Mouse (Mus musculus): Measurements from ENCODE around the gene Arhgap1.

The Arhgap1 gene

DNA sequence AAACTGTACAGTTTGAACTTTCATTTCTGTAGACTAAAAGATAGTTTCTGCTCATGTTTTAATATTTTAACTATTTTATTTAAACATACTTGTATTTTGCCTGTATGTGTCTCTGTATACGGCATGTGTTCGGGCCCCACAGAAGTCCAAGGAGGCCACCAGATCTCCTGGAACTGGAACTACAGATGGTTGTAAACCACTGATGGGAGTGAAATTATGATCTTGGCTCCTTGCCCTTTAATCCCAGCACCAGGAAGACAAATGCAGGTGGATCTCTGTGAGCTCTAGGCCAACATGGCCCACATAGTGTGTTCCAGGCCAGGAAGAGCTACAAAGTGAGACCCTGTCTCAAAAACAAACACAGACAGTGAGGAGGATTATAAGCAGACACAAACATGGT lies 51.7 kb downstream of the Arhgap1 start:
- DNase-seq, result no peak

GRCm38 (mm10) chr2:91705736-91706135 lies 56.1 kb downstream of the Arhgap1 start:
- no peak for DNase-seq

- DNase-seq, result no peak
These were observed 56.8 kb downstream of the Arhgap1 start for GRCm38 (mm10) chr2:91706456-91706855.

DNA sequence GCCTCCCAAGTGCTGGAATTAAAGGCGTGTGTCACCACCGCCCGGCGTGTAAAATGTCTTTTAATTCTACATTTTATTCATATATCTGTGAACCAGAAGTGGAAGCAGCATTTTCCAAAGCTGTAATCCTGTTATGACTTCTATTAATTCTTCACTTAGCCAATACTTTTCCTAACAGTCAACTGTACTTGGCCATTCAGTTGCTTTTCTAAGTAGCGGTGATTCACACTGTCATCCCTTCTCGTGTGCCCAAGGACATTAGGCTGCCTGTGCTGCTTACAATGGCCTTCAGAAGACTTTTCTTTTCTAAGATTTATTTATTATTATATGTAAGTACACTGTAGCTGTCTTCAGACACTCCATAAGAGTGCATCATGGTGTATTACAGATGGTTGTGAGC lies 58.7 kb downstream of the Arhgap1 start:
- DNase-seq, result no peak

- peak; percentile 89 for DNase-seq
These were observed 60.9 kb downstream of the Arhgap1 start, which contains the start of the genes Atg13 and Harbi1 for GRCm38 (mm10) chr2:91710272-91711234. Gene Atg13, minus strand, starts transcription at chr2:91710576. Gene Harbi1, plus strand, starts transcription at chr2:91710852.

DNA sequence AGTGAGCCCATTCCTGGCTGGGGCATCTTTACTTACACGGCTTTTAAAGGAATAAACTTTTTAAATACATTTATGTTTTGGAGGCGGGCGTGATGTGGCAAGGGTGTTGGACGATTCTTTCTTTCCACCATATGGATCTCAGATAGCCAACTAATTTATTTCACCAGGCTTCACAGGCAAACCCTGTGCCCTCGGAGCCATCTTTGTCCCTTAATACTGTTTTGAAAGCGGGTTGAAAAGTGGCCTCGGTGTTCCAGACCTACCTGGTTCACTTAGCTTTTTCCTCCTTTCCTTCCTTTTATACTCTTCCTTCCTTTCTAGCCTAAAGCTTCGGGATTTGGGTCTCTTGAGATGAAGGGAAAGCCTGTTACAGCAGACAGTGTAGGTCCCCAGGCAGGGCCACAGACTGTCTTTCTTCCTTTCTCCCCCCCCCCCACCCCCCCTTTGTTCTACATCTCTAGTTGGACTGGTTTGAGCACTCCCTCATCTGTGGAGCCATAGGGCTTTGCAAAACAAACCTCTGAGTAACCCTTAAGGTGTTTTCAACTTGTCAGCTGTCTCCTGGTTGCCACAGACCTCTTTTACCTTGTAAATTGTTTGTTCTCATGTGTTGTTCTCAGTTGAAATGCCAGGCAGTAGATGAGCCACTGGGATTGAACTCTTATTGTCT lies 61.7 kb downstream of the Arhgap1 start:
- DNase-seq, result no peak

GRCm38 (mm10) chr2:91714921-91715320 lies 65.3 kb downstream of the Arhgap1 start:
- DNase-seq, result no peak

DNA sequence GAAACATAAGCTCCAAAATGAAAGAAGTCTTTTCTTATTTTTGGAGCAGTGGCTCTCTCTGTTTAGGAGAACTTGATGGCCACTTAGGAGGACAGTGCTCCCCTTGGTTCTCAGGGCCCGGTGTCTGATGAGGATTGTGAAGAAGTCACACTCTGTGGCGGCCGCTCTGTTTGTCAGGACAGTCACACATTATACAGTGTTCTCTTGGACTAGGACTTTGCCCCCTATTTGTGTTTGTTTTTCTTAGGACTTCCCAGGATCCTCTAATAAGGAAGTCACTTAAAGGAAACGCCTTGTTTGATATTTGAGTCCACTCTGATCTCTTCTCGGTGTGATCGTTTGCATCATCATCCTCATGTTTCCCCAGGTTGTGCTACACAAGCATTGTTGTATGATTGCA lies 68.6 kb downstream of the Arhgap1 start:
- no peak for DNase-seq
